Mouse (Mus musculus) liver, embryonic 15.5 days (tissue): ENCODE measurements around the gene Bcar3. TPM values are rescaled to one million over a fixed set of nuclear protein-coding genes. Genes with fewer than 3 reads are reported as not detected.

Source experiments
- ATAC-seq: fragments of 200-750 bp; cut with Nextera tagmentation; 2 replicates; pipeline ENCODE4 v1.8.0; 2017; ENCODE audit warnings: moderate number of reproducible peaks, mild to moderate bottlenecking, moderate library complexity; ENCODE audit not compliant: insufficient read depth
- H3K27ac ChIP-seq: fragments of 300-500 bp; sonication (generic); replicated peaks from 2 replicates; pipeline ENCODE4 v1.5.1; 2015; ENCODE audit warnings: mild to moderate bottlenecking, inconsistent platforms
- H3K27me3 ChIP-seq: fragments of 300-500 bp; sonication (generic); 2 replicates; pipeline ENCODE4 v1.6.1; 2015; ENCODE audit warnings: mild to moderate bottlenecking, inconsistent platforms
- H3K36me3 ChIP-seq: fragments of 300-500 bp; sonication (generic); replicated peaks from 2 replicates; pipeline ENCODE4 v1.6.1; 2015; ENCODE audit warnings: moderate library complexity, mild to moderate bottlenecking, inconsistent platforms
- H3K4me1 ChIP-seq: fragments of 300-500 bp; sonication (generic); replicated peaks from 2 replicates; pipeline ENCODE4 v1.6.1; 2015; ENCODE audit warnings: inconsistent platforms
- H3K4me2 ChIP-seq: fragments of 300-500 bp; sonication (generic); 2 replicates; pipeline ENCODE4 v1.6.1; 2015; ENCODE audit warnings: moderate library complexity, mild to moderate bottlenecking, inconsistent platforms
- H3K4me3 ChIP-seq: fragments of 300-500 bp; sonication (generic); replicated peaks from 2 replicates; pipeline ENCODE4 v1.5.1; 2015; ENCODE audit warnings: mild to moderate bottlenecking, inconsistent platforms
- H3K9ac ChIP-seq: fragments of 300-500 bp; sonication (generic); 2 replicates; pipeline ENCODE4 v1.6.1; 2015; ENCODE audit warnings: moderate library complexity, mild to moderate bottlenecking, inconsistent platforms
- H3K9me3 ChIP-seq: fragments of 300-500 bp; sonication (generic); replicated peaks from 2 replicates; pipeline ENCODE4 v1.6.1; 2016; ENCODE audit warnings: inconsistent platforms
- WGBS: fragments of 180-500 bp; shearing (Covaris S2); methylation state at CpG from one replicate; pipeline ENCODE4 v1.1.7; 2015; ENCODE audit warnings: mixed read lengths; ENCODE audit not compliant: insufficient replicate concordance; 5-methylcytosine and 5-hydroxymethylcytosine counted together
- polyA plus RNA-seq: library from polyadenylated mRNA; unstranded; fragments of >200 nt; fragmentation: Nextera tagmentation; extraction: Ambion mirVana; gene quantifications from 2 replicates; pipeline ENCODE4 v1.2.1, GENCODE M21; 2015

Gene Bcar3
- polyA plus RNA-seq, 1 experiment from 2014 or later, result 5.2 TPM

- WGBS, result 39% methylated on average over 13 of the region's 13 CpGs
- H3K27ac ChIP-seq, result no peak overlapping the region
- no peaks in the 10 kb centered on the region for H3K36me3 ChIP-seq
- H3K4me3 ChIP-seq, result no peak overlapping the region
- H3K4me2 ChIP-seq, result no peak overlapping the region
- no peaks in the 10 kb centered on the region for H3K27me3 ChIP-seq
- no peak overlapping the region for H3K9ac ChIP-seq
- H3K9me3 ChIP-seq, result no peaks in the 10 kb centered on the region
- H3K4me1 ChIP-seq, result 0 out of 2 replicates have a peak, but pooled peaks cover 9% of the 10 kb centered on the region
- ATAC-seq, result no peak
Measured at GRCm38 (mm10) chr3:122340135-122341068, 46.5 kb downstream of the Bcar3 start.

GRCm38 (mm10) chr3:122343437-122343853, 49.5 kb downstream of the Bcar3 start:
- no peak for ATAC-seq
- 0 out of 2 replicates have a peak, but pooled peaks cover 9% of the 10 kb centered on the region for H3K4me1 ChIP-seq
- no peak overlapping the region for H3K4me3 ChIP-seq
- no peak overlapping the region for H3K9ac ChIP-seq
- no peaks in the 10 kb centered on the region for H3K27me3 ChIP-seq
- H3K36me3 ChIP-seq, result no peaks in the 10 kb centered on the region
- no peak overlapping the region for H3K27ac ChIP-seq
- H3K9me3 ChIP-seq, result no peaks in the 10 kb centered on the region
- no peak overlapping the region for H3K4me2 ChIP-seq
- 54% methylated on average over 9 of the region's 9 CpGs for WGBS

- Histone ChIP-seq H3K27ac (no peak overlapping the region), H3K4me2 (no peak overlapping the region), H3K4me3 (no peak overlapping the region), H3K9ac (no peak overlapping the region), H3K9me3 (no peaks in the 10 kb centered on the region), H3K4me1 (0 out of 2 replicates have a peak, but pooled peaks cover 6% of the 10 kb centered on the region), H3K36me3 (no peaks in the 10 kb centered on the region), H3K27me3 (no peaks in the 10 kb centered on the region)
- no peak for ATAC-seq
- 59% methylated on average over 5 of the region's 5 CpGs for WGBS
Measured at GRCm38 (mm10) chr3:122344350-122344749, 50.4 kb downstream of the Bcar3 start.

GRCm38 (mm10) chr3:122345977-122346472, 52.1 kb downstream of the Bcar3 start:
- WGBS, result 27% methylated on average over 1 of the region's 1 CpGs
- Histone ChIP-seq H3K4me3 (no peak overlapping the region), H3K4me2 (no peak overlapping the region), H3K9me3 (no peaks in the 10 kb centered on the region), H3K9ac (no peak overlapping the region), H3K4me1 (no peaks in the 10 kb centered on the region), H3K27ac (no peak overlapping the region), H3K36me3 (no peaks in the 10 kb centered on the region), H3K27me3 (no peaks in the 10 kb centered on the region)
- ATAC-seq, result no peak

- Histone ChIP-seq H3K36me3 (no peaks in the 10 kb centered on the region), H3K9ac (no peak overlapping the region), H3K4me2 (no peak overlapping the region), H3K9me3 (no peaks in the 10 kb centered on the region), H3K4me3 (no peak overlapping the region), H3K27me3 (no peaks in the 10 kb centered on the region), H3K27ac (no peak overlapping the region), H3K4me1 (no peaks in the 10 kb centered on the region)
- 61% methylated on average over 2 of the region's 2 CpGs for WGBS
- ATAC-seq, result no peak
Measured at GRCm38 (mm10) chr3:122346600-122346999, 52.7 kb downstream of the Bcar3 start.

- no peaks in the 10 kb centered on the region for H3K9me3 ChIP-seq
- H3K27ac ChIP-seq, result no peak overlapping the region
- ATAC-seq, result no peak
- H3K4me3 ChIP-seq, result no peak overlapping the region
- WGBS, result 53% methylated on average over 5 of the region's 5 CpGs
- no peak overlapping the region for H3K4me2 ChIP-seq
- no peaks in the 10 kb centered on the region for H3K36me3 ChIP-seq
- no peaks in the 10 kb centered on the region for H3K27me3 ChIP-seq
- H3K4me1 ChIP-seq, result no peaks in the 10 kb centered on the region
- H3K9ac ChIP-seq, result no peak overlapping the region
Measured at GRCm38 (mm10) chr3:122348677-122349076, 54.7 kb downstream of the Bcar3 start.

- no peak overlapping the region for H3K9ac ChIP-seq
- no peak for ATAC-seq
- H3K4me2 ChIP-seq, result no peak overlapping the region
- H3K36me3 ChIP-seq, result no peaks in the 10 kb centered on the region
- no peaks in the 10 kb centered on the region for H3K4me1 ChIP-seq
- no peaks in the 10 kb centered on the region for H3K9me3 ChIP-seq
- H3K27ac ChIP-seq, result no peak overlapping the region
- no peak overlapping the region for H3K4me3 ChIP-seq
- WGBS, result 63% methylated on average over 3 of the region's 3 CpGs
- no peaks in the 10 kb centered on the region for H3K27me3 ChIP-seq
Measured at GRCm38 (mm10) chr3:122352801-122353200, 58.9 kb downstream of the Bcar3 start.

- Histone ChIP-seq H3K4me2 (no peak overlapping the region), H3K4me3 (no peak overlapping the region), H3K4me1 (no peaks in the 10 kb centered on the region), H3K36me3 (no peaks in the 10 kb centered on the region), H3K9me3 (no peaks in the 10 kb centered on the region), H3K27me3 (no peaks in the 10 kb centered on the region), H3K27ac (no peak overlapping the region), H3K9ac (no peak overlapping the region)
- WGBS, result 64% methylated on average over 7 of the region's 7 CpGs
- no peak for ATAC-seq
Measured at GRCm38 (mm10) chr3:122359426-122359825, 65.5 kb downstream of the Bcar3 start.

GRCm38 (mm10) chr3:122359954-122360353, 66.0 kb downstream of the Bcar3 start:
- Histone ChIP-seq H3K36me3 (no peaks in the 10 kb centered on the region), H3K4me3 (no peak overlapping the region), H3K27ac (no peak overlapping the region), H3K9ac (no peak overlapping the region), H3K9me3 (no peaks in the 10 kb centered on the region), H3K4me2 (no peak overlapping the region), H3K27me3 (no peaks in the 10 kb centered on the region), H3K4me1 (no peaks in the 10 kb centered on the region)
- ATAC-seq, result no peak
- WGBS, result 78% methylated on average over 9 of the region's 9 CpGs

- Histone ChIP-seq H3K27me3 (no peaks in the 10 kb centered on the region), H3K9ac (no peak overlapping the region), H3K36me3 (no peaks in the 10 kb centered on the region), H3K4me3 (no peak overlapping the region), H3K4me1 (no peaks in the 10 kb centered on the region), H3K9me3 (no peaks in the 10 kb centered on the region), H3K4me2 (no peak overlapping the region), H3K27ac (no peak overlapping the region)
- ATAC-seq, result no peak
- WGBS, result 48% methylated on average over 5 of the region's 5 CpGs
Measured at GRCm38 (mm10) chr3:122360721-122361138, 66.8 kb downstream of the Bcar3 start.

GRCm38 (mm10) chr3:122362719-122363118, 68.8 kb downstream of the Bcar3 start:
- no peak for ATAC-seq
- Histone ChIP-seq H3K27me3 (no peaks in the 10 kb centered on the region), H3K36me3 (no peaks in the 10 kb centered on the region), H3K4me3 (no peak overlapping the region), H3K4me2 (no peak overlapping the region), H3K9ac (no peak overlapping the region), H3K9me3 (no peaks in the 10 kb centered on the region), H3K4me1 (no peaks in the 10 kb centered on the region), H3K27ac (no peak overlapping the region)
- WGBS, result 29% methylated on average over 2 of the region's 2 CpGs
